Mouse (Mus musculus): ENCODE measurements around the gene Chrd.

The Chrd gene

DNA sequence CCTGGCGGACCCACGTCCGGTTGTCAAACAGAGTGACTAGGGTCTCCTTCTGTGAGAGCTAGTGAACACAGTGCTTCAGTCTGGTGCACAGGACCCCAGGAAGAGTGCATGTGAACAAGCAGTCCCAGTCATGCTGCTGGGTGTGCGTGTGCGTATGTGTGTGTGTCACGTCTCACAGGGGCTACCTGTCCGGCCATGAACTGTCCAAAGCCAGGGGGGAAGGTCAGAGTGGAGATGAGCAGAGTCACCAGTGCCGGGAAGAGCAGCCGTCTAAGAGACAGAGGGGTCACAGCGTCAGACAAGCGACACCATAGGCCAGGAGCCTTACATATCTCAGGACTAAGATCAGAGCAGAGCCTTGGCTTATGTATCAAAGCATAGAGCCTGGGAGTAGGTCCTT, 22.6 kb upstream of the Chrd start:
- no peak for DNase-seq (ENCODE audit: extremely low spot score, low spot score)

- no peak for DNase-seq (ENCODE audit: extremely low spot score, low spot score)
These were observed 22.1 kb upstream of the Chrd start for GRCm38 (mm10) chr16:20710810-20711209.

GRCm38 (mm10) chr16:20712190-20712589, 20.7 kb upstream of the Chrd start:
- no peak for DNase-seq (ENCODE audit: extremely low spot score, low spot score)

DNA sequence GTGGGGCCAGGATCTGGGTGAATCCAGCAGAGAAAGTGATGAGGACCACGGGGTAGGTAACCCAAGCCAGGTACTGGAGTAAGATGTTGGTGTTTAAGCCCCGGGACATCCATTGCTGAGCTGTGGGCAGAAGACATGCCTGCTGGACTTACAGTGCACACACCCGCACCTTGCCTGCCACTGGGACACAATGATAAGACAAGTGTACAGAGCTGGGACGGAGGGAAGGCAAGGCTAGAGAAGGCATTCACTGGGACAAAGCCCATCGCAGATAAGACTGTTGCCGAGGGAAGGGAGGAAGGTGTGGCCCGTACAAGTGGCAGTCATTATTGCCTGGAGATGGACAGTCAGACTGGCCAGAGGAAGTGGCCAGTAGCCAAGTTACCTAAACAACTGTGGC, 20.0 kb upstream of the Chrd start:
- DNase-seq (ENCODE audit: extremely low spot score, low spot score): no peak

DNA sequence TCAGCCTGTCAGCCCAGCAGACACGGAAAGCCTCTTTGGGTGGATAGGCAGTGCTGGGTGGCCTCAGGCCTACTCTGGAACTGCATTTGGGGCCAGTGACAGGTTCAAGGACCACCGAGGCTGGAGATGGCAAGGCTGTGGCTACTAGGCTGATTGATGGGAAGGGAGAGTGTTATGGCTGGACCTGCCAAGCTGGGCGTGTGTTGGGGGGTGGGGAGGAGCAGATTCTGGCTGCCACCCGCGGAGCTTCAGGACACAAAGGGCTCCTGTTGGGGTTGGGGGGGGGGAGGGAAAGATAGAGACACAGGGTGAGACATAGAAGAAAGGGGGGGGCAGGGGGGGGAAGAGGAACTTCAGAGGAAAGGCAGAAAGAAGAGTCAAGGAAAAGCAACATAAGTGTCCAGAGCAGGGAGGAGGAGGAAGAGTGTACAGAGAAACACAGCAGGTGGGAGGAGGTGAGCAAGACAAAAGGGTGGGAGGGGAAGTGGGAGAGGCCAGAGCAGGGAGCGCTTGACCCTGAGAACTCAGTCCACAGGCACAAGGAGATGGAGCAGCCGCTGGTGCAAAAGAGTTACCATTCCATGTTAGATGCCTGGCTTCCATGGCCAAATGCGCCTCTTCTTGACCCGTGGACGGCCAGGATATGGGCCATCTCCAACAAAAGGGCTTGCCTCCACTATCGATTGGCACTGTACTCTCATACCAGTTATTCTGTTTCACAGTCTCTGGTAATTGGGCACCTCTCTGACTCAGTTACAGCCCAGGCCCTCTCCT, 18.4 kb upstream of the Chrd start:
- no peak for DNase-seq (ENCODE audit: extremely low spot score, low spot score)

DNA sequence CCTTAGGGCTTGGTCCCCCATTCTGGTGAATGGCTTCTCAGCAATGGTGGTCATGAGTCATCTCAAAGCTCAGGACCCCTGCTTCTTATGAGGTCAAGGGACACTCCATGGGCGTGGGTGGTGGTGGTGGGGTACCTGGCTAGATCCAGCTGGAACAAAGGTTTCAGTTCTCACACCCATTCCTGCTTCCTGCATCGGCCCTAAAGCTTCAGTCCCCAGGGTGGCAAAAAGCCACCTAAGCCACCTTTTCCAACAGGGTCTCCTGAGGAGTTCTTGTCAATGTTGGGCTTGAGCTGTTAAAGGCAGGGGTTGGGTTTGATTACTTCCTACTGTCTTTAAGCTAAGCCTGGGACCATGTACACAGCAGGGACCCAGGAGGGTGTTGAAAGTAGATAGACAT, 17.8 kb upstream of the Chrd start:
- no peak for DNase-seq (ENCODE audit: extremely low spot score, low spot score)

DNA sequence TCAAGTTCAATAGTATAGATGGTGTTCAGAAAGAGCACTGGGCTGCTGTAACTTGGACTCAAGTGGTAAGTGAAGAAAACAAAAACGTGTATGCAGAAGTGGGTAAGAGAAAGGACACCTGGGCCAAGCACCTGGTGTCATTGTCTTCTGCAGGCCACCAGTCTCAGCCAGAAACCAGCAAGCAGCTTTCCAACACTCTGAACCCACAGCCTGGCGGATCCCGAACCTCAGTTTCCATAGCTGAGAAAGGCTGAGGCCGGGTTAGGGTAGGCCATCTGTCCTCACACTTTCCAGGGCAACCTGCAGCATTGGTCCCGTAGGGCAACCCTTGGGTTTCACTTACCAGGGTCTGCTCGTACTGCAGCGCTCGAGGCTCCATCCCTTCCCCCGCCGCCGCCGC, 17.4 kb upstream of the Chrd start:
- DNase-seq (ENCODE audit: extremely low spot score, low spot score): no peak

DNA sequence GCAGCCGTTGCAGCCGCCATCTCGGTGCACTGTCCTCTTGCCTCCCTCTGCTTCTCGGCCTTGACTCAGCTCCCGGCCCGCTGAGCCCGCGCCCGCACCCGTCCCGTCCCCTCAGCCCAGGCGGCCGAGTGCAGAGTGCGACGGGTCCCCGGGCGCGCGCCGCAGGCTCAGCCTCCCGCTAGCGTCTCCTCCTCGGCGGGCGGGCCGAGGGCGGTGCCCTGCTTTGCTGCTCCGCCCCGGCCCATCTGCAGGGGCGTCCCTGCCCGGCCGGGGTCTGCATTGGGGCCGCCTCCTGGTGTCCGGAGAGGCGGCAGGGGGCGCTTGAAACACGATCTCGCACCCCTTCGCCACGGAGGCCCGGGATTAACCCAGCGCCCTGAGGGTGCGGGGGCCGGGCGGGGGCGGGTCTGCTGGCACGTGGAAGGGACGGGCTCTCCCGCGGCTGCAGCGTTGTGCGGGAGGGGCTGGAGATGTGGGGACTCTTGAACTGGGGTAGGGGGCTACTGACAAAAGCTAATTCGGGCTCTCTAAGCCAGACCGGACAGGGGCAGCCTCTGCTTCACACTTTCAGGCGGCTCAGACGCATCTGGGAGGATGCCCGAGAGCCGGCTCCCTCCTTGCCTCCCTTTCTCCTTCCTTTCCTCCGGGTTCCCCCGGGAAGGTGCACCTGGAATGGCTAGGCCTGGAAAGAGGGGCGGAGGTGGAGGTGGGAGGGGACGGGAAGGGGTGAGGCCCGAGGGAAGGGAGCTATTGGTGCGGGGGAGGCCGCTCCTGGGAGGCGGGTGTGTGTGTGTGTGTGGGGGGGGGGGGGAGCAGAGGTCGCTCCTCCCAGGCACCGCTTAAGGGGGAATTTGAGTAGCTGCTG, 16.7 kb upstream of the Chrd start:
- DNase-seq (ENCODE audit: extremely low spot score, low spot score): peak; percentile 91

DNA sequence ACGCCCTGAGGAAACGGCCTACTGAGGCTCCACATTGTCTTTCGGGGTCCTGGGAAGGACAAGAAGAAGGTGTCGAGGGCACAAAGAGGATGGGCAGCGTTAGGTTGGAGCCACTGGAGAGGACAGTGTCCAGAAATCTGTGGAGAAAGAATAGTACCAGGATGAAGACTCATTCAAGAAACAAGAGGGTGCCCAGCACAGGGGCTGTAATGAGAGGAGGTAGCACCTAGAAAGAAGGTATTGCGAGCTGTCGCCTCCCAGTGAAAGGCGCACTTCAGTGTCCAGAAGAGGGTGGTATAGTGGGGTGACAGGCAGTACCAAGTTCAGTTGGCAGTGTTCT, 16.1 kb upstream of the Chrd start:
- DNase-seq (ENCODE audit: extremely low spot score, low spot score): no peak

DNA sequence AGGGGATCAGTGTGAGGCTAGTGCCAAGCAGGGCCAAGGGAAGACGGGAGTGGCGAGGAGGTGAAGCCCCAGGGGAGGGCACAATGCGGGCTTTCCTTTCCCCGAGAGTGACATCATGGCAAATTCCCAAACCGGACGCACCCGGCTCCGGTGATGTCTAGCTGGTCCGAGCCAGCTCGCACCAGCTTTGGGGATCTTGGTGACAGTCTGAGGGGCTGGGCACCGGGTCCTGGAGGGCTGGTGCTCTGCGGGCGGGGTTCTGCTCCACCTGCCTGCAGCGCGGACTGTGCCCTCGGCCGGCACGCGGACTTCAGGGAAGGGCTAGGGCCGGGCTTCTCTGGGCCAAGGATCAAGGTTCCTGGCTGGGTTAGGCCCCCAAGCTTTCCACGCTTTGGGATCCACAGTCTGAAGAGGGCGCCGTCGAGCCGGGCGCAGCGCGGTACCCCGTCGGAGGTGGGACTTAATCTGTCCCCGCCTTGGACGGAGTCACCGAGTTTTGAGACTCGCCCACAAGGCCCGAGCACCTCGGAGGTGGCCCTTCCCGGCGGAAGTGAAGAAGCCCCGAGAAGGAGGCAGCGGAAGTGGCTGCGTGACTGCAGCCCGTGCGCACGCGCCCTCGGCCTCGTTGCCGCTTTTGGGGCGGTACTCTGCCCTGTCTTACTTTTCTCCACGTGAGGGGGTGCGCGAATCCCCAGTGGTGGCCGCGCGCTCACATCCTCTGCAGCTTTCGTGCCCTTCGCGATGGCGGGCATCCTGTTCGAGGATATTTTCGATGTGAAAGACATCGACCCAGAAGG, 15.5 kb upstream of the Chrd start, which contains the start of the genes Polr2h and Clcn2:
Polr2h (plus strand) TSS at position 485 of the 797 bp plus-strand sequence.
Clcn2 (minus strand) TSS at position 566 of the 797 bp plus-strand sequence.
- DNase-seq (ENCODE audit: extremely low spot score, low spot score): peak; percentile 95

DNA sequence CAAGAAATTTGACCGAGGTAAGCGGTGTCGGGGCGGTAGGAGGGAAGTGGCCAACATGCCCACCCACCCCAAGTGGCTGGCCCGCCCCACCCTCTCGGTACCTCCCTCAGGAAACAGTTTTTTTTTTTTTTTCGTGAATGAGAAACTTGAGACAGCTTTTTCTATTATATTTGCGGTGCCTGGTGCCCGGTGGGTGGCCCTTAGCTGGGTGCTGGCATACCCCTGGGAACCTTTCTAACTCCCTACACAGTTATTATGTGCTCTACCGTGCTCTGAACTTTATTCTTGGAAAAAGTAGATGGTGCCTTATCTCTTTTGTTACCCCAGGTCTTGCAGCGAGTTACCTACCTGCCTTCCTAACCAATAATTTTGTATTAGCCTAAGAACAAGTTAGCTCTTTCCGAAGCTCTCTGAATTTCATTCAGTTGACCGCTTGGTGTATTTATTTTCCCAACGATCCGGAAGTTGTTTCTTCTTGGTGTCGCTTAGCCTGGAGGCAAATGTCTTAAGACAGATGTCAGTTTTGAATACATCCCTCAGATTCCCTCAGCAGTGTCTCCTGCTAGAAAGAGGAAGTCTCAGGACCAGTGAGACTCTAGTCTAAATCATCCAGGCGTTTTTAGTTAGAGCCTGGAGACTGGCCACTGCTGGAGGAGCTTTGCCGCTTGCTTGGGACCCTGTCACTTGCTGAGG, 14.8 kb upstream of the Chrd start:
- DNase-seq (ENCODE audit: extremely low spot score, low spot score): no peak

DNA sequence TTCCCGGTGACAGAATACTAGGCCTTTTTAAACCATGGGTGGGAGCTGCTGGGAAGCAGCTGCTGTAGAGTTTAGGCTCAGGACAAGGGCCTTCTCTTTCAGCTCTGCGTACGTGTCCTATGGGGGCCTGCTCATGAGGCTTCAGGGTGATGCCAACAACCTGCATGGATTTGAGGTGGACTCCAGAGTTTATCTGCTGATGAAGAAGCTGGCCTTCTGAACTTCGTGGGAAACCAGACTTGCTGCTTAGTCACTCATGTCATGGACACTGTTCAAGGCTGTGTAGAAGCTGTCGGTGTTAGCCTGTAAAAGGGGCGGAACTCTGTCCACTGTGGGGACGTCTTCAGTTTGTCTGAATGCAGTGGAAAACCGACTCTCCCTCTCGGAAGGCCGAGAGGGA, 11.1 kb upstream of the Chrd start:
- no peak for DNase-seq (ENCODE audit: extremely low spot score, low spot score)

- no peak for DNase-seq (ENCODE audit: extremely low spot score, low spot score)
These were observed 10.2 kb upstream of the Chrd start for GRCm38 (mm10) chr16:20722736-20723135.

GRCm38 (mm10) chr16:20723247-20723646, 9.7 kb upstream of the Chrd start:
- DNase-seq (ENCODE audit: extremely low spot score, low spot score): no peak

- DNase-seq (ENCODE audit: extremely low spot score, low spot score): peak; percentile 54
These were observed 8.6 kb upstream of the Chrd start for GRCm38 (mm10) chr16:20724338-20724748.

DNA sequence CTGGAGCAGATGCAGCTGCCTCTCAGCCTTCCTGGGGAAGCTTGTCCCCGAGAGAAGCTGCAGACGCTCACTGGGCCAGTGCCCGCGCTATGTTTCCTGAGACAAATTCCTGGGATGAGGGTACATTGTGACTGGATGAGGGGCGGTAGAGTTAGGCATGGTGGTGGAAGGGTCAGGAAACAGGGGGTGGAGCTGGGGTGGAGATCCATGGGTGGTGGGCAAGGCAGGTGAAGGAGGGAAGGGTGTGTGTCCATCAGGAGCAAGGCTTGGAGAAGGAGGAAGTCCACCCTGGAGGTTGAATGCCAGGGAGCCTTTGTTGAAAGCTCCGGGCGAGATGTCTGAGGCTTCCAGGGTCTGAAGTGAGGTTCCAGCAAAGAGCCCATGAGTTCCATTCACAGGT, 7.6 kb upstream of the Chrd start:
- DNase-seq (ENCODE audit: extremely low spot score, low spot score): no peak

DNA sequence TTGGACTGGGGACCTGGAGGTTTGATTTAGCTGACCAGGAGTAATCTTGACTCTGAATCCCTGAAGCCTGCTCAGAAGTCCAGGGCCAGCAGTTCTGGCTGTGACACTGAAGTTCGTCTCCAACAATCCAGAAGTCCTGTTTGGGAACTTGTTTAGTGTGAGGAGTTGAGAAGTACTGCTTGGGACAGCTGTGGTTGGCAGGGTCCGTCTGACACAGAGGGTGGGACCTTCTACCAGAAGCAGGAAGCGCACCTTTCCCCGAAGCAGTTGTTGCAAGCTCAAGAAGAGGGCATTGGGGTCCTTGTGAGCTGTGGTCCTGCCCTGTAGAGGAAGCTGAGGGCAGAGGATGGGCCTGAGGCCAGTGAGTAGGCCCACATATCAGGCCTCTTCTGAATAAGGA, 7.2 kb upstream of the Chrd start:
- DNase-seq (ENCODE audit: extremely low spot score, low spot score): no peak

- DNase-seq (ENCODE audit: extremely low spot score, low spot score): no peak
These were observed 6.5 kb upstream of the Chrd start for GRCm38 (mm10) chr16:20726384-20726783.

DNA sequence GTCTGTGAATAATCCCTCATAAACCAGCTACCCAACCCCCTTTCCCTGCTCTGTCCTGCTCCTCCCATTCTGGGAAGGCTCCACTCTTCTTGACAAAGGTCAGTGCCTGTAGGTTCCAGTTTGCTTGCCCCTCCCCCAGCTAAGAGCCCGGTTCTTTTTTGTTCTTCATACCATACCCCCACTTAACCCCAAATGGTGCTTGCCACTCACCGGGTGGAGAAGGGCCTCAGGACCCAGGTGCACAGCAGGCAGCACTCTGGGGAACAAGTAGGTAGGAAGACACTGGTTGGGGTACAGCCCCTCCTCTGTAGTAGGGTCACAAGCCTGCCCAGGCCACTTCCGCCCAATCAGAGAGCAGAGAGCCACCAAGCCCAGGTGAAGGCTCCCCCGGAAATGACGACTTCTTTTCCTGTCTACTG, 2.6 kb upstream of the Chrd start:
- no peak for DNase-seq (ENCODE audit: extremely low spot score, low spot score)

GRCm38 (mm10) chr16:20731688-20732087, 1.2 kb upstream of the Chrd start:
- no peak for DNase-seq (ENCODE audit: extremely low spot score, low spot score)

DNA sequence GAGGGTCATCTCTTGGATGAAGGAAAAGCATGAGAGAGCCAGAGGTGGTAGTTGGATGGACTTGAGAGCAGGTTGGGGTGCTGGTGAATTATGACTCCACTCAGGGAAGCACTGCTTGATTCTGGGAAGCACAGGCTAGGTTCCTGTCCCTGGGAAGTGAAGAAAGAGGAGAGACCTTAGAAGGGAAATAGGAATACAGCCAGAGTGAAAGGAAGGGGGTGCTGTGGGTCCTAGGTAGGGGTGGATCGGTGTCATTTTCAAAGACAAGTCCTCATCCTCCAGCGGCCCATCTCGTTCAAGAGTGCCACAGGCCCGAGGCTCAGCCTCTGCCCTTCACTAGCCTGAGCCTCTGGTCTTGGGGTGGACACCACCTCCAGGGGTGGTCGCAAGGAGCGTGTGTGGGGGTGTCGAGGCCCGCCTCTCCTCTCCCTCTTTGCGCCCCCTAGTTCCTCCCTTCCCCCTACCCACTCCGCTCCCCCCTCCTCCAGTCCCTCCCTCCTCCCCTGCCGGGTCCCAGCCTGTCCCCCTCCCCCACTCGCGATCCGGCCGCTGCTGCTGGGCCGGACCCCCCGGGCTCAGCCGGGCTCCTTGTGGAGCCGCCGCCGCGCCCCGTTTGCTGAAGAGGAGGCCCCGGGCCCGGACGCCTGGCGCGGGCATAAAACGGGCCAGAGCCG, 539 bp upstream of the Chrd start:
- peak; percentile 82 for DNase-seq (ENCODE audit: extremely low spot score, low spot score)

Measured in neural tube, embryonic 10.5 days (tissue).